Mouse (Mus musculus) heart, adult 2 months (tissue): Measurements from ENCODE around the gene Dscaml1.

Source experiments
- CTCF ChIP-seq: fragments of 200-600 bp; IDR thresholded peaks from 2 replicates; pipeline ENCODE4 v1.8.1; 2022; ENCODE audit warnings: antibody characterized with exemption, mild to moderate bottlenecking, moderate library complexity
- EP300 ChIP-seq: fragments of 200-500 bp; IDR thresholded peaks from 2 replicates; pipeline ENCODE4 v1.6.1; 2011; ENCODE audit warnings: low read depth, low read length, control low read depth; ENCODE audit not compliant: insufficient read depth
- POLR2A ChIP-seq: fragments of 200-500 bp; IDR thresholded peaks from 2 replicates; pipeline ENCODE4 v1.6.1; 2011; ENCODE audit warnings: mild to moderate bottlenecking, low read depth, low read length, control low read depth; ENCODE audit not compliant: insufficient read depth

DNA sequence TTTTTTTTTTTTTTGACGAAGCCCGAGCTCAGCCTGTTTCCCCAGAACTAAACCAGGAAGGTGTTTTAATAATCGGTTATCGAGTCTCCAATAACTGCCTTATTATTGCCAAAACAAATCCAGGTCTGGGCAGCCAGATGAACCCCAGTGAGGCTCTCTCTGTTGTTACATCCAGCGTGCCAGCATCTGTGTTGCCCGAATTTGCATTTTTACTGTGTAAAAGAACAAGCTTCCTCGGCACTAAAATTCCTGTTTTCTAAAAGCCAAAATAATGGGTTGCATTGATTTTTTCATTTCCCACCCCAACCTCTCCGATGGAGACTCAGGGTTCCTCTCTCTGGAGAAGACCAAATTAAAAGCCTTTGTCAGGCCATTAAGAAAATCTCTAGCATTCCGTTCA, 6.7 kb downstream of the Dscaml1 start:
- TF ChIP-seq POLR2A (no peak), CTCF (no peak), EP300 (no peak)
